Comparison of ENCODE assay signal across 18 mouse cellular contexts in the genomic region with DNA sequence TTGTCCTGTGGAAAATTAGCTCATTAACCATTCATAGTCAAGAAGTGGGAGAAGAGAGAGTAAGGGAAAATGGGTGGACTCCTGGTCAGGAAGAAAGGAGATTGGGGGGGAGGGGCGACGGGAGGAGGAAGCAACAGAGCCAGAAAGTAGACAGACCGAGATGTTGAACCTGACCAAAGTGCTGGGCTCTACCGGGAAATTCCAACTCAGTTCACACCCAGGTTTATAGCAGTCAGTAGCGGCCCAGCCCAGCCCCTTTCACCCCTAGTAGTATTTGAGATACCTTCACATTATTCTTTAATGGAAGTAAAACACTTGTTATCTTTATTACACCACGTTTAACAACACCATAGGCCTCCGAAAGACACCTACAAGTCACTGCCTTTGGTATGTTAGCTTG.
DNase-seq lines count a peak whose midpoint lies in the region; ATAC-seq lines count a peak whose summit lies in the region.
"Had no signal": no experiment of that assay in that cellular context is flagged by ENCODE, and none has a peak within 500 bp of the region (broad histone marks: within the 10 kb centered on the region; RNA-seq: fewer than 3 reads in every experiment).

No protein-coding gene starts in this region.

- H3K27ac ChIP-seq in intestine, embryonic 14.5 days (ENCODE audit: low read depth): no peak overlapping the region
- no peak overlapping the region for H3K27ac ChIP-seq in intestine, embryonic 16.5 days (ENCODE audit: low read length)
- no peak overlapping the region for H3K27ac ChIP-seq in stomach, embryonic 14.5 days (ENCODE audit: low read length)
- H3K27ac ChIP-seq: embryonic facial prominence, embryonic 12.5 days; forebrain, embryonic 12.5 days; hindbrain, embryonic 15.5 days had no signal

- 0 out of 2 replicates have a peak, but pooled peaks cover 3% of the 10 kb centered on the region for H3K27me3 ChIP-seq in intestine, embryonic 14.5 days (replicated peaks; ENCODE audit: control insufficient read depth, insufficient read depth, low read length)
- H3K27me3 ChIP-seq in intestine, embryonic 16.5 days (replicated peaks; ENCODE audit: control insufficient read depth, insufficient read depth, low read length): peaks cover 5% of the 10 kb centered on the region; the same call in 1 of the 2 replicates
- H3K27me3 ChIP-seq in stomach, embryonic 14.5 days (ENCODE audit: control insufficient read depth, insufficient read depth, low read length): no peaks in the 10 kb centered on the region
- H3K27me3 ChIP-seq: embryonic facial prominence, embryonic 12.5 days; heart, embryonic 12.5 days; hindbrain, embryonic 15.5 days had no signal

- H3K4me2 ChIP-seq in intestine, embryonic 14.5 days (ENCODE audit: low read length): no peak overlapping the region
- H3K4me2 ChIP-seq in intestine, embryonic 16.5 days (ENCODE audit: low read depth, low read length): no peak overlapping the region
- H3K4me2 ChIP-seq in stomach, embryonic 14.5 days (replicated peaks; ENCODE audit: low read depth, low read length): no peak overlapping the region
- H3K4me2 ChIP-seq: embryonic facial prominence, embryonic 12.5 days; forebrain, embryonic 12.5 days; heart, embryonic 12.5 days; hindbrain, embryonic 15.5 days had no signal

- no peak for DNase-seq in intestine, embryonic 14.5 days (ENCODE audit: low spot score)
- no peak for DNase-seq in cerebellum, postnatal 4 days (ENCODE audit: low spot score in 2 of 2)
- no peak for DNase-seq in MN1 (ENCODE audit: low spot score)
- no peak for DNase-seq in lung, postnatal 25 days (ENCODE audit: low spot score)
- DNase-seq: adrenal gland, postnatal 10 days; cerebellum, adult 11 months; cerebellum, adult 8-10 months; cerebellum, postnatal 14 days; gastrocnemius, postnatal 14 days; heart, postnatal 36 days had no signal

- H3K4me3 ChIP-seq in intestine, embryonic 14.5 days (ENCODE audit: low read depth, low read length): no peak overlapping the region
- no peak overlapping the region for H3K4me3 ChIP-seq in intestine, embryonic 16.5 days (ENCODE audit: low read length)
- no peak overlapping the region for H3K4me3 ChIP-seq in stomach, embryonic 14.5 days (ENCODE audit: low read depth, low read length)
- H3K4me3 ChIP-seq: embryonic facial prominence, embryonic 12.5 days; forebrain, embryonic 12.5 days; heart, embryonic 12.5 days; hindbrain, embryonic 15.5 days had no signal

- H3K36me3 ChIP-seq in intestine, embryonic 14.5 days (ENCODE audit: control insufficient read depth, insufficient read depth, low read length): no peaks in the 10 kb centered on the region
- no peaks in the 10 kb centered on the region for H3K36me3 ChIP-seq in intestine, embryonic 16.5 days (ENCODE audit: control insufficient read depth, insufficient read depth, low read length)
- no peaks in the 10 kb centered on the region for H3K36me3 ChIP-seq in stomach, embryonic 14.5 days (ENCODE audit: control insufficient read depth, insufficient read depth, low read length)
- H3K36me3 ChIP-seq: embryonic facial prominence, embryonic 12.5 days; forebrain, embryonic 12.5 days; G1E; heart, embryonic 12.5 days; hindbrain, embryonic 15.5 days had no signal

- ATAC-seq in intestine, embryonic 14.5 days (replicated peaks; ENCODE audit: low FRiP score, low TSS enrichment, low read depth): peak; percentile 77; the same call in 1 of the 2 replicates
- ATAC-seq in intestine, embryonic 16.5 days: peak; percentile 86
- ATAC-seq in stomach, embryonic 14.5 days (ENCODE audit: insufficient number of reproducible peaks, insufficient read depth, low FRiP score, low read depth): peak; percentile 49; the same call in 1 of the 2 replicates
- ATAC-seq: forebrain, embryonic 16.5 days had no signal

- no peak overlapping the region for H3K9ac ChIP-seq in intestine, embryonic 14.5 days (ENCODE audit: low read length)
- H3K9ac ChIP-seq in intestine, embryonic 16.5 days (ENCODE audit: low read depth, low read length): no peak overlapping the region
- no peak overlapping the region for H3K9ac ChIP-seq in stomach, embryonic 14.5 days (replicated peaks; ENCODE audit: low read depth, low read length)
- H3K9ac ChIP-seq: embryonic facial prominence, embryonic 12.5 days; forebrain, embryonic 12.5 days; heart, embryonic 12.5 days; hindbrain, embryonic 15.5 days had no signal

- no peaks in the 10 kb centered on the region for H3K9me3 ChIP-seq in intestine, embryonic 14.5 days (ENCODE audit: control insufficient read depth, low read length)
- H3K9me3 ChIP-seq in intestine, embryonic 16.5 days (ENCODE audit: control insufficient read depth, low read length): no peaks in the 10 kb centered on the region
- no peaks in the 10 kb centered on the region for H3K9me3 ChIP-seq in stomach, embryonic 14.5 days (ENCODE audit: control insufficient read depth, low read depth, low read length)
- H3K9me3 ChIP-seq: embryonic facial prominence, embryonic 12.5 days; forebrain, embryonic 12.5 days; G1E; heart, embryonic 12.5 days; hindbrain, embryonic 15.5 days had no signal

- 56% methylated on average over 7 of the region's 7 CpGs for WGBS in intestine, embryonic 14.5 days
- WGBS in intestine, embryonic 16.5 days: 41% methylated on average over 7 of the region's 7 CpGs
- WGBS in stomach, embryonic 14.5 days: 58% methylated on average over 7 of the region's 7 CpGs

- peaks cover 21% of the 10 kb centered on the region for H3K4me1 ChIP-seq in intestine, embryonic 14.5 days (replicated peaks; ENCODE audit: control insufficient read depth, insufficient read depth, low read length)
- peaks cover 29% of the 10 kb centered on the region for H3K4me1 ChIP-seq in intestine, embryonic 16.5 days (ENCODE audit: control insufficient read depth, insufficient read depth, low read length)
- peaks cover 14% of the 10 kb centered on the region; the same call in 1 of the 2 replicates for H3K4me1 ChIP-seq in stomach, embryonic 14.5 days (ENCODE audit: control insufficient read depth, insufficient read depth, low read length)
